Mouse (Mus musculus): ENCODE data around the gene Zyx. TPM values are rescaled to one million over a fixed set of nuclear protein-coding genes. Genes with fewer than 3 reads are reported as not detected.

Gene Zyx
- polyA plus RNA-seq, 1 experiment from 2014 or later = 86.1 TPM

- Histone ChIP-seq H3K9me3 (ENCODE audit: control insufficient read depth, low read length) (no peaks in the 10 kb centered on the region), H3K9ac (ENCODE audit: low read length) (no peak overlapping the region), H3K27ac (ENCODE audit: low read depth, low read length) (no peak overlapping the region), H3K4me1 (replicated peaks; ENCODE audit: control insufficient read depth, insufficient read depth, low read length) (no peaks in the 10 kb centered on the region; the same call in 1 of the 2 replicates), H3K4me2 (ENCODE audit: low read depth, low read length, severe bottlenecking) (no peak overlapping the region), H3K36me3 (ENCODE audit: control insufficient read depth, insufficient read depth, low read length) (no peaks in the 10 kb centered on the region), H3K4me3 (ENCODE audit: low read depth, low read length) (no peak overlapping the region), H3K27me3 (ENCODE audit: control insufficient read depth, insufficient read depth, low read length) (peaks cover 11% of the 10 kb centered on the region; the same call in 1 of the 2 replicates)
- DNase-seq (ENCODE audit: low spot score) = no peak
- ATAC-seq (replicated peaks; ENCODE audit: low FRiP score) = no peak
- 64% methylated on average over 4 of the region's 4 CpGs for WGBS
These were observed 26.6 kb downstream of the Zyx start for GRCm38 (mm10) chr6:42376016-42376415.

- H3K4me1 ChIP-seq (replicated peaks; ENCODE audit: control insufficient read depth, insufficient read depth, low read length) = no peaks in the 10 kb centered on the region; the same call in 1 of the 2 replicates
- 84% methylated on average over 6 of the region's 6 CpGs for WGBS
- no peak for DNase-seq (ENCODE audit: low spot score)
- no peaks in the 10 kb centered on the region for H3K36me3 ChIP-seq (ENCODE audit: control insufficient read depth, insufficient read depth, low read length)
- no peak overlapping the region for H3K27ac ChIP-seq (ENCODE audit: low read depth, low read length)
- no peaks in the 10 kb centered on the region for H3K9me3 ChIP-seq (ENCODE audit: control insufficient read depth, low read length)
- peaks cover 7% of the 10 kb centered on the region; the same call in 1 of the 2 replicates for H3K27me3 ChIP-seq (ENCODE audit: control insufficient read depth, insufficient read depth, low read length)
- no peak overlapping the region for H3K9ac ChIP-seq (ENCODE audit: low read length)
- no peak for ATAC-seq (replicated peaks; ENCODE audit: low FRiP score)
- no peak overlapping the region for H3K4me2 ChIP-seq (ENCODE audit: low read depth, low read length, severe bottlenecking)
- H3K4me3 ChIP-seq (ENCODE audit: low read depth, low read length) = no peak overlapping the region
These were observed 27.1 kb downstream of the Zyx start for GRCm38 (mm10) chr6:42376504-42377019.

GRCm38 (mm10) chr6:42377280-42377679, 27.9 kb downstream of the Zyx start:
- no peaks in the 10 kb centered on the region for H3K9me3 ChIP-seq (ENCODE audit: control insufficient read depth, low read length)
- H3K4me2 ChIP-seq (ENCODE audit: low read depth, low read length, severe bottlenecking) = no peak overlapping the region
- no peak overlapping the region for H3K9ac ChIP-seq (ENCODE audit: low read length)
- H3K4me3 ChIP-seq (ENCODE audit: low read depth, low read length) = no peak overlapping the region
- DNase-seq (ENCODE audit: low spot score) (no peak), ATAC-seq (replicated peaks; ENCODE audit: low FRiP score) (no peak)
- H3K27ac ChIP-seq (ENCODE audit: low read depth, low read length) = no peak overlapping the region
- peaks cover 2% of the 10 kb centered on the region; the same call in 1 of the 2 replicates for H3K27me3 ChIP-seq (ENCODE audit: control insufficient read depth, insufficient read depth, low read length)
- no peaks in the 10 kb centered on the region; the same call in 1 of the 2 replicates for H3K4me1 ChIP-seq (replicated peaks; ENCODE audit: control insufficient read depth, insufficient read depth, low read length)
- 67% methylated on average over 5 of the region's 5 CpGs for WGBS
- no peaks in the 10 kb centered on the region for H3K36me3 ChIP-seq (ENCODE audit: control insufficient read depth, insufficient read depth, low read length)

GRCm38 (mm10) chr6:42379551-42379950, 30.1 kb downstream of the Zyx start:
- DNase-seq (ENCODE audit: low spot score) (no peak), ATAC-seq (replicated peaks; ENCODE audit: low FRiP score) (no peak)
- Histone ChIP-seq H3K4me1 (replicated peaks; ENCODE audit: control insufficient read depth, insufficient read depth, low read length) (no peaks in the 10 kb centered on the region), H3K9me3 (ENCODE audit: control insufficient read depth, low read length) (no peaks in the 10 kb centered on the region), H3K36me3 (ENCODE audit: control insufficient read depth, insufficient read depth, low read length) (no peaks in the 10 kb centered on the region), H3K27ac (ENCODE audit: low read depth, low read length) (no peak overlapping the region), H3K9ac (ENCODE audit: low read length) (no peak overlapping the region), H3K4me3 (ENCODE audit: low read depth, low read length) (no peak overlapping the region), H3K27me3 (ENCODE audit: control insufficient read depth, insufficient read depth, low read length) (no peaks in the 10 kb centered on the region), H3K4me2 (ENCODE audit: low read depth, low read length, severe bottlenecking) (no peak overlapping the region)
- 52% methylated on average over 3 of the region's 3 CpGs for WGBS

- WGBS = 2% methylated on average over 8 of the region's 8 CpGs
These were observed 31.1 kb downstream of the Zyx start for GRCm38 (mm10) chr6:42380416-42381144.

GRCm38 (mm10) chr6:42381221-42381620, 31.8 kb downstream of the Zyx start:
- Histone ChIP-seq H3K4me2 (ENCODE audit: low read depth, low read length, severe bottlenecking) (no peak overlapping the region), H3K27ac (ENCODE audit: low read depth, low read length) (no peak overlapping the region), H3K9me3 (ENCODE audit: control insufficient read depth, low read length) (no peaks in the 10 kb centered on the region), H3K9ac (ENCODE audit: low read length) (no peak overlapping the region), H3K36me3 (ENCODE audit: control insufficient read depth, insufficient read depth, low read length) (no peaks in the 10 kb centered on the region), H3K4me1 (replicated peaks; ENCODE audit: control insufficient read depth, insufficient read depth, low read length) (no peaks in the 10 kb centered on the region), H3K4me3 (ENCODE audit: low read depth, low read length) (no peak overlapping the region), H3K27me3 (ENCODE audit: control insufficient read depth, insufficient read depth, low read length) (no peaks in the 10 kb centered on the region)
- 0 out of 2 replicates have a peak, but pooled peaks have one; percentile 19 for ATAC-seq (replicated peaks; ENCODE audit: low FRiP score)
- DNase-seq (ENCODE audit: low spot score) = no peak
- 26% methylated on average over 2 of the region's 2 CpGs for WGBS

More at GRCm38 (mm10) chr6:42380416-42381144, 31.1 kb downstream of the Zyx start:
- Histone ChIP-seq H3K4me3 (ENCODE audit: low read depth, low read length) (no peak overlapping the region), H3K9me3 (ENCODE audit: control insufficient read depth, low read length) (no peaks in the 10 kb centered on the region), H3K27ac (ENCODE audit: low read depth, low read length) (no peak overlapping the region), H3K36me3 (ENCODE audit: control insufficient read depth, insufficient read depth, low read length) (no peaks in the 10 kb centered on the region), H3K4me2 (ENCODE audit: low read depth, low read length, severe bottlenecking) (0 out of 2 replicates have a peak overlapping the region, but pooled peaks have one; percentile 15), H3K27me3 (ENCODE audit: control insufficient read depth, insufficient read depth, low read length) (no peaks in the 10 kb centered on the region), H3K4me1 (replicated peaks; ENCODE audit: control insufficient read depth, insufficient read depth, low read length) (no peaks in the 10 kb centered on the region), H3K9ac (ENCODE audit: low read length) (no peak overlapping the region; the same call in 1 of the 2 replicates)
- DNase-seq (ENCODE audit: low spot score) = no peak
- ATAC-seq (replicated peaks; ENCODE audit: low FRiP score) = peak; percentile 73

- H3K4me3 ChIP-seq (ENCODE audit: low read depth, low read length) = no peak overlapping the region
- H3K36me3 ChIP-seq (ENCODE audit: control insufficient read depth, insufficient read depth, low read length) = no peaks in the 10 kb centered on the region
- no peak overlapping the region for H3K4me2 ChIP-seq (ENCODE audit: low read depth, low read length, severe bottlenecking)
- DNase-seq (ENCODE audit: low spot score) (no peak), ATAC-seq (replicated peaks; ENCODE audit: low FRiP score) (no peak; the same call in 1 of the 2 replicates)
- H3K9me3 ChIP-seq (ENCODE audit: control insufficient read depth, low read length) = no peaks in the 10 kb centered on the region
- H3K4me1 ChIP-seq (replicated peaks; ENCODE audit: control insufficient read depth, insufficient read depth, low read length) = no peaks in the 10 kb centered on the region
- no peak overlapping the region for H3K9ac ChIP-seq (ENCODE audit: low read length)
- no peaks in the 10 kb centered on the region for H3K27me3 ChIP-seq (ENCODE audit: control insufficient read depth, insufficient read depth, low read length)
- 75% methylated on average over 9 of the region's 9 CpGs for WGBS
- H3K27ac ChIP-seq (ENCODE audit: low read depth, low read length) = no peak overlapping the region; the same call in 1 of the 2 replicates
These were observed 32.5 kb downstream of the Zyx start for GRCm38 (mm10) chr6:42381916-42382381.

- no peak overlapping the region for H3K4me3 ChIP-seq (ENCODE audit: low read depth, low read length)
- no peaks in the 10 kb centered on the region for H3K9me3 ChIP-seq (ENCODE audit: control insufficient read depth, low read length)
- no peaks in the 10 kb centered on the region for H3K36me3 ChIP-seq (ENCODE audit: control insufficient read depth, insufficient read depth, low read length)
- 88% methylated on average over 5 of the region's 5 CpGs for WGBS
- ATAC-seq (replicated peaks; ENCODE audit: low FRiP score) (no peak), DNase-seq (ENCODE audit: low spot score) (no peak)
- no peak overlapping the region for H3K4me2 ChIP-seq (ENCODE audit: low read depth, low read length, severe bottlenecking)
- no peak overlapping the region for H3K9ac ChIP-seq (ENCODE audit: low read length)
- no peaks in the 10 kb centered on the region for H3K27me3 ChIP-seq (ENCODE audit: control insufficient read depth, insufficient read depth, low read length)
- no peaks in the 10 kb centered on the region for H3K4me1 ChIP-seq (replicated peaks; ENCODE audit: control insufficient read depth, insufficient read depth, low read length)
- H3K27ac ChIP-seq (ENCODE audit: low read depth, low read length) = no peak overlapping the region
These were observed 33.9 kb downstream of the Zyx start for GRCm38 (mm10) chr6:42383360-42383759.

Data from forebrain, embryonic 11.5 days (tissue).